Mouse (Mus musculus) lung, postnatal 0 days (tissue): ENCODE measurements at regions not wholly inside any gene's neighbourhood (a gene's known extent, or its start where the extent isn't known, plus 50 kb on each side); places are given as distances from the start of the nearest gene placed in this dataset.

Experiments
- CTCF ChIP-seq: IDR thresholded peaks from 2 replicates; pipeline ENCODE4 v1.5.1; 2016; ENCODE audit warnings: antibody characterized with exemption, mild to moderate bottlenecking
- EP300 ChIP-seq: IDR thresholded peaks from 2 replicates; pipeline ENCODE4 v1.6.1; 2016; ENCODE audit warnings: antibody characterized with exemption, mild to moderate bottlenecking, control low read depth

GRCm38 (mm10) chr2:147254137-147254536, 60.1 kb upstream of the Nkx2-2 start:
- TF ChIP-seq CTCF = no peak
- TF ChIP-seq EP300 = no peak
